Mouse (Mus musculus) kidney, adult 11 months (tissue): ENCODE measurements at regions not wholly inside any gene's neighbourhood (a gene's known extent, or its start where the extent isn't known, plus 50 kb on each side); places are given as distances from the start of the nearest gene placed in this dataset.

ENCODE experiments used
- DNase-seq: peaks from one replicate; pipeline ENCODE4 v3.0.0; 2022

DNA sequence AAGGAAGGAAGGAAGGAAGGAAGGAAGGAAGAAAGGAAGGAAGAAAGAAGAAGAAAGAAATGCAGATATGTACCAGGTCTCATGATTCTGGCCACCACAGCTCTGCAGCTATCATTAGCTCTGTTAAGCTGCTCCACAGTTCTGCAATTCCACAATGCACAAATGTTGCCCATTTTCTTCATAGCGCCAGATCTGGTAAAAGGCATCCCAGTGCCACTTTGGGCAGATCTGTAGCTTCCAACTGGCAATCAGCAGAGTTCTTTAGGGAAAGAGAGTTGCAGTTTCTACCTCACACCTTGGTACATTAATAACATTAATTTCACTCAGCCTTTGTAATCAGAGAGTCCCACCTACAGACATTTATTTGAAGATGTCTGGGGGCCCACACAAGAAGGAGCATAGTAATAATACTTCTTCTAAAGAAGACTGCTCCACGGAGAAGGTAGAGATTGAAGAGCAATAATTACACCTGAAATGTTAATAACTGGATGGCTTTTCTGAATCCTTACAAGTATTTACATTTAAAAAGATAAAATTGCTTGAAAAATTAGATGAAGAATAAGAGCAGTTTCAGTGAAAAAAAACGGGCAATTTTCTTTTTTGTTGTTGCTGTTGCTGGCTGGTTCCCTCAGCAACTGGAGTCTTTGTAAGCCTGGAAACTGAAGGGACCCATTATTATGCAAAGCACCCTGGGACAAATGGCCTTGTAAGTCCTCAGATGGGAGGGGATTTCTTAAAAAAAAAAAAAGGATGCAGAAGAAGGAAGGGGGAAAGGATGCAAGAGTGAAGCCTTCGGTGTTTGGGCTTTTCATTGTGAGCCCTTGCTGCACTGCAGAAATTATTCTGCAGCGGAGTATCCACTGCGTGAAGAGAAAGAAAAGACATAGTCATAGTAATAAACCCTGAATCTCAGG lies 418.1 kb upstream of the Nr5a2 start:
- no peak for DNase-seq

DNA sequence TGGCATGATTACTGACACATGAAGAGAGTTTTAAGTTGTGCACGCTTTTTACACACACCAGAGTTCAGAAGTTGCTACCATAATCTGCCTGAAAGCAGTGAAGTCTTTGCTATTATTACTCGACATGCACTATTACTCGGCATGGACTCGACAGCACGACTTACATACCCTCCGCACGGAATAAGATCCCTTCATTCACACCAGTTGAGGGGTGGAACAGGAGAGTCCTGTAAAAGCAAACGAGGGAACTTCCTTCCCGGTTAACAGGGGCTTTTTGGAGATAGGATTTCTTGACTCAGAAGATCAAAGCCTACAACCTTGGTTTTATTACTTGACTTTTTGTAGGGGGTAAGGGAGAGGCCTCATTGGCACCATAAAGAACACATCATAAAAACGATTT lies 416.4 kb upstream of the Nr5a2 start:
- no peak for DNase-seq

DNA sequence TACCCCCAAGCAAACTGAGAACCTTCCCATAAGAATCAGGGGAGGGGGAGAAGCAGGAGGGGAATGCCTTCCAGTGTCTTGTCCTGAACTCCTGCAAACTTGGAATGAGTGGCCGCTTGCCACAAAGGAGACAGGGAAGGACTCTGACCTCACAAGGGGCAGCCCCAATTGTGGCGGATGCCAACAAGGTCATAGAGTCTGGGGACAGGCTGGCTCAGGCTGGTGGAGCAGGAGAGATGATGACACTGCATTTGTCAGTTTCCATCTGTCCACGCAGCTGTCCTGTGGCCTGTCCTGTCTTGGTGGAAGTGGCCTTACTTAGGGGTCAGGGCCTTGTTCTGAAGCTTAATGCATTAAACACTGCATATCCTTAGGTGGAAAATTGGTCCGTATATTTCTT lies 414.4 kb upstream of the Nr5a2 start:
- no peak for DNase-seq

DNA sequence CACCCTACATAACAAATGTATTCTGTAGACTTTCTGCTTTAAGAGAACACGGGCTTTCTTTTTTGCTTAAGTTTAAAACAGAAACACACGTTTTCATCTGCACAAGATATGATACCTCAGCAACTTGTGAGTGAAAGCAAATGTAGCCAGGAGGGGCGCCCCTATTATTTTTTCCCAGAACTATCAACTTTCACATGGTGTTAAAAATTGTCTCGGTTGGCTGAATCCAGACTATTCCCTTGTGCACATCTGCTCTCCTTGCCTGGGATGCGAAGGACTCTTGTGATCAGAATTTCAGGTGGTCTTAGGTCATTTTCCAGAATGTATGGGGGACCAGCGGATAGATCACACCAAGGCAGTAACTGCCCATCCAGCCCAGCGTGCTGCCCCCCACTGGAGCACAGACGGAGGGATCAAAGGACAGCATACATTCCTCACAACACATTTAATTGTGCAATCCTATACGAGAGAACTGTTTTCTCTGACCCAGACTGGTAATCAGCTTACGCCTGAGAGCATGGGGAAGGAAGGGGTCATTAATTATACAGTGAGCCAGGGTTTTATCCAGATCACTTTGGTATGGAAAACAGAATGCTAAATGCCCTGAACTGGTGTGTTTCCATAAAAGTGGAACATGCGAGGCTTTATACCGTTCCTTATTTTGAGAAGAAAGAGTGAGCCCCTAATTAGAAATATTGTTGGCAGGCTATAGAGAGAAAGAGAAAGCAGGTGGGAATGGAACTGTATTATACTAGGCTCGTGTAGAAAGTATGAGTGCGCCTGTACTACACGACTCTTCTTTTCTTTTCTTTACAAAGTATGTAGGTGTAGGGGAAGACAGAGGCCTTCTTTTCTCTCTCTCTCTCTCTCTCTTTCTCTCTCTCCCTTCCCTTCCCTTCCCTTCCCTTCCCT lies 413.5 kb upstream of the Nr5a2 start:
- DNase-seq = no peak

DNA sequence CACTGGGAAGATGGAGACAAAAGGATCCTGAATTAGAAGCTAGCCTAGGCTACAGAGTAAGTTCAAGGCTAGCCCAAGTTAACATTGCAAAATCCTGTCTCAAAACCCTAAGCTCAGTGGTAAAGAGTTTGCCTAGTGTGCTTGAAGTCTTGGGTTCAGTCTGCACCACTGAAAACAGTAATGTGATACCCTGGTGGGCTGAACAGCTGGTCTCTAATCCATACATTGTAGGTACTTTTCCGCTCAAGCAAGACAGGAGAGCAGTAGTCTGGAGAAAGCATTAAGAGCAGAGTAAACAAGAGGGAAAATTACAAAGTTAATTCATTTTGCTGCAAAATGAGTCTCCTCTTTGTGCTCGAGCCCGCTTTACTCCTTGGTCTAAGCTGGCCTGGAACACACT lies 412.0 kb upstream of the Nr5a2 start:
- DNase-seq = no peak

DNA sequence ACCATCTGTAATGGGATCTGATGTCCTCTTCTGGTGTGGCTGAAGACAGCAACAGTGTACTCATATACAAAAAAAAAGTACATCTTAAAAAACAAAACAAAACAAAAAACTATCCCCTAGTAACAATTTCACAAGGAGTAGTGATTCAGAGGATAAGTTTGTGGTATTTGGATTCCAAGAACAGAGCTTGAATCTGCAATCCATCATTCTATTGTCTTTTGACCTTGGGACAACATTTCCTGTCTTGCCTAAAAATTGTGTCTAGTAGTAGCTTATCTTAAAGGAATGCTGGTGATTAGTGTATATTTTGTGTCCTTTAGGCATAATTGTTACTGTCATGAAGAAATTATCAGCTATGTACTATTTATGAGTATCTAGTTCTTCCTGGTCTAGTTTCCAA lies 404.1 kb upstream of the Nr5a2 start:
- DNase-seq = no peak

DNA sequence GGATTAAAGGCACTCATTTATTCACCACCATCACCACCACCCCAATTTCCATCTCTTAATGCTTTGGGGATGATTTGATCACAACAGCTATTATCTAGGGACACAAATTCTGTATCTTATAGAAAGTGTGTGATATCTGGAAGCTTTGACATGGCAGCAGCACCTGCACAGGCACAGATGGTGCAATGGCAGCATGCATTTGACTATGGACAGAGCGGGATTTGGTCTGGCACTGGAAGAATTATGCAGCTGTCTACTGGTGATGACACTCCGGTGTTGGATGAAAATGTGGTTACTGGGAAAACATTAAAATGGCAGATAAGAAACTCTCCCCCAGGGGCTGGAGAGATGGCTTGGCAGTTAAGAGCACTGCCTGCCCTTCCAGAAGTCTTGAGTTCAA lies 403.7 kb upstream of the Nr5a2 start:
- DNase-seq = no peak

DNA sequence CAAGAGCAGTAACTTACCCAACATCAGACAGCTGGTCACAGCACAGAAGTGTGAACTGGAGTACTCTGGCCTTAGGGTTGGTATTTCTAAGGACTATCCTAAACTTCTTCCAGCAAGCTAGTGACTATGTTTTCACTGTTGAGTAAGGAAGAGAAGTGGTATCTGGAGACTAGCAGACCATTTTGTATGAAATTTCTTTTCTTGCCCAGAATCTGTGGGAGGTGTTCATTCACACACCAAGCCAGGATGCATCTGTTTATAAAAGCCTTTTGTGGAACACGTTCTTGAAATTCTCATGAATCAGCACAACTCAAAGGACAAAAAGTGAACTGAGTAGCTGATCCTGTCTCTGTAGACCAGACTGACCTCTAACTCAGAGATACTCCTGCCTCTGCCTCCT lies 403.3 kb upstream of the Nr5a2 start:
- no peak for DNase-seq

DNA sequence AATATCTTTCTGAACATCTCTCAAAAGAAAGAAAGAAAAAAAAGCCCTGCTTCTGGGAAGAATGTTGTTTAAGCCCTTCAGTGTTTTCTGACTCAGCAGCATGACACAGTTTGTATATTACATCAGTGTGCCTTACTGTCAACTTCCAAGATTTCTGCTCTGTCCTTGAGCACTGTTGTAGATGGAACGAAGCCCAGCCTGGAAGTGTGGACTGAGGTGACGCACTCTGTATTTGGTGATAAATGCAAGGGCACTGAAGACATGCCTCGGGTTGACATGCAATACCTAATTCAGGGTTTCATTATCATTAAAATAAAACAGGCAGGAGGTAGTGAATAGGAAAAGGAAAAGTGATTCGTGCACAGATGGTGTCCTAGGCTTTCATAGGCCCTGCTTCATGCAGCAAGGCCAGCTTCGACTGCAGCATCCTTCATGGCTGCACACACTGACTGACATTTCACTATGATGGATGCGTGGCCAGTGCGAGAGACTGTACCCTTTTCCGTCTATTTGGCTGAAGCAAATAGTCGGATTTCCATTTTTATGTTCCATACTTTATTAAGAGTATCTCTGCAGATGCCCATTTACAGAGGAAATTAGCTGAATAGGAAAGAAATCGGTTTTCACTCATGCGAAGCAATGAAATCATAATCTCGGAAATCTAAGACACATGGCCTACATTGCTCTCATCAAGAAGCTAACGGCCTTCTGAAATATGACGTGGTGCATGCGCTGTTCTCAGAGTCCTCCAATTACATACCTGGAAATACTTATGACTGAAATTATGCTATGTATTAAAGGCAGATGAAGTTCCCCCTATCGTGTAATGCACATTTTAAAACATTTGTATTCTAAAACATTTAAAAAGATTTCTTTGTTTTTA lies 400.7 kb upstream of the Nr5a2 start:
- DNase-seq = no peak

DNA sequence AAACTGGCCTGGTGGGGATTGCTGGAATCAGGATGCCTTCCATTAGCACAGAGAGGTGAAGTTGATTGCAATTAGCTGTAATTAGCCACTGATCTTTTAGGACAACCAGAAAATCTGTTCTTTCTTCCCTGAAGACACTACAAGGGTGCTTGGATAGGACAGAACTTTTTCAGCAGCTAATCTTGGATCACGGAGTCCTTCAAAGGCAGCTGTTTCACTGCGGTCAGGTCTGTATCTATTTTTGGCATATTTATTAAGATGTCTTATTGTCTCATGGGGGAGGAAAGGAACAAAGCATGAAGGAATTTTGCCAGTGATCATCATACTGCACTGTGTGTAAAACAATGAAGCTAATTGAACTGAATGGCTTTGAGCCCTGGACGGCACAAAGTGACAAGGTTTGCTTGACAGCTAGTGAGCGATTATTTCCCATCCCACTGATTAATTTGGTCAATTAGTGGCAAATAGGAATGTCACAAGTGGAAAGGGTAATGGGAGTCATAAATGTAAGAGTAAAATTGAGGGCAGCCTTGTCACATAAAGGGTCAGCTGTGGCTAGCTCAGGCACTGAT lies 395.8 kb upstream of the Nr5a2 start:
- DNase-seq = no peak

DNA sequence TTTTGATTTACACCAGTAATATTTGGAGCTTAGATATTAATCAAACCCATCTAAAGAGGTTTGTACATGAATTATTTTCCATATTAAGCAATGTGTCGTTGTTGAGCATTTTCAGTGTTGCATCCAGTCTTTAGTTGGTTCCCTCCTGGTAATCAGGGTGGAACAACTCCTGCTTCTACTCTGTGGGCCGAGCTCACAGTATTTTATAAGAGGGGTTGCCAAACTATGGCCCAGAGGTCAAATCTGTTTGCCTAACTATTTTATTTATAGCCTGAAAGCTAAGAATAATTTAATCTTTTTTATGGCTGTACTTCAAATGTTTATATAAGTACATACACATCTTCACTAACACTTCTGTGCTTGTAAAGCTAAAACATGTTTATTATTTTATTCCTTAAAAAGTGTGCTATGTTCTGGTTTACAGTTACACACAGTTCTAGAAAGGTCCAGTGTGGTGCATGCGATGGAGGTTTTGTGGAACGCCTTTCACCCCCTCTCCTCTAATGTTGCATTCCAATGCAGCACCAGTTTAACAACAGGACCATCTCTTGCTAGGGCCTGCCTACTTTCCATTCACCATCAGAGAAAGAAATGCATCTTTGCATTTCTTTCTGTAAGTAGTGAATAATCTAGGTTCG lies 392.3 kb upstream of the Nr5a2 start:
- DNase-seq = no peak

DNA sequence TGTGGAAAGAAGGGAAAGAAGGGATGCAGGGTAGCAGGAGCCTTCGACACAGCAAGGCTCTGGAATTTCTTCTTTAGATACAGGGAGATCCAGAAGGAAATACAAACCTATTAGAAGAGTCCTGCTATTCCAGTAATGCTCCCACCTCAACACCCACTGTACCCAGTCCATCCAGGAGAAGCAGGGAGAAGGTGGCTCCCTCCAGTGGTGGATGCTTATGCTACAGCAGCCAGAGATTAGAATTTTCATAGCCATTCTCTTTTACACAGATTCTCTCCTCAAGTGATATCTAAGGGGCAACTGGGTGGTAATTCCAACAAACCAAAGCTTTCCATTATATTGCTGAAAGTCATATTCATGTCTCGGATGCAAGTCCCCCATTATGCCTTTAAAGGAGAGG lies 373.9 kb upstream of the Nr5a2 start:
- DNase-seq = no peak

DNA sequence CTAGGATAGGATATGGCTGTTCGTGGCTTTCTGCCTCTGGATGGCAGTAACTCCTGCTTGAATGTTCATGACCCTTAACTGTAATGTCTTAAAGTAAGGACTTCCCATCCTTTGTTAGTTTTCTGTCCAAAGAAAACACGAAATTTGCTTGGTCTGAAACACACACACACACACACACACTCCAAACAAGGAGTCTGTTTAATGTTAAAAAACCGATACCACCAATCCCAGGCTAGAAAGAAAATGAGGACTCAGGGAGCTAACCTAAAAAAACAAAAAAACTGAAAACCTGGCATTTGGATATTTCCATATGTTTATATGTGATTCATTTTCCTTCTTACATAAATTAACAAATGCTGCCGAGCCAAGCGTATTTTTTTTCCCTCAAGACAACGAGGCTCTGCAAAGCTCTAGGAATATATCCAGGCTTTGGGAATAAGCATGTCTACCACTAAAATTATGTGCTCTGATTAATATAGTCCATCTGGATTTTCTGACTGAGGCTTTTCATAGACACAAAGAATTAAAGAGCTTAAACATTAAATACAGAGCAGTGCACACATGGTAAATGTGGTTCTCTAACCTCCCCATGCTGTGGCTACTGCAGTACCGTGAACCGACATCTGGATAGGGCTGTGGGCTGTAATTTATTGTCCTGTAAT lies 372.0 kb upstream of the Nr5a2 start:
- no peak for DNase-seq

DNA sequence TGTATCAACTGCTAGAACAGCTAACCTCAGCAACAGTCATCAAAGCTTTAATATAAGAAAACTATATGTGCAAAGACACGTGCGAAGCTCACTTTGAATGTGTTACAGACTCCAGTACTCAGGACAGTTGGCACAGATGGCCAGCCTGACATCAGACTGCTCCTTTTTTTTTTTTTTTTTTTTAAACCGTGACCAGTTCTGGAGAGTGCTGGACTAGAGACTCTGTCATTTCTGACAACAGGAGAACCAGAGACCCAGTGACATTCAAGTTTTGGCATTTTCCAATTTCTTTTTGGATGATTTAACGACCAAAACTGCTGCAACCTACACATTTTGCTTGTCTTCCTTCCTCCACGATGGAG lies 371.5 kb upstream of the Nr5a2 start:
- DNase-seq = no peak

DNA sequence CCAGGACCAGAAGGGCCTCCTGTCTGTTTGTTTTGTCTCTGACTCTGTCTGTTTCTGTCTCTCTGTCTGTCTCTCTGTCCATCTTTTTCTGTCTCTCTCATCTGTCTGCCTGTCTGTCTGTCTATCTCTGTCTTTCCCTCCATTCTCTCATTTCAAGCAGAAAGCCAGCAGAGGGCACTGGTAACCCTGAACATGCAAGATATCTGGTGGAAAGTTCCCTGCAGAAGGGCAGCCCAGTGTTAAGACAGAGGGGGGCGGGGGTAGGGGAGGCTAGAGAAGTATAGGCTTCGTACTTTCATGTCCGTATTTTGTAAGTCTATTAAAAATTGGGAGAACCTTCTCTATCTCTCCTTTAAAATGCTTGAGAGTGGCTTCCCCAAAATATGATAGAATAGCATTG lies 370.4 kb upstream of the Nr5a2 start:
- no peak for DNase-seq

DNA sequence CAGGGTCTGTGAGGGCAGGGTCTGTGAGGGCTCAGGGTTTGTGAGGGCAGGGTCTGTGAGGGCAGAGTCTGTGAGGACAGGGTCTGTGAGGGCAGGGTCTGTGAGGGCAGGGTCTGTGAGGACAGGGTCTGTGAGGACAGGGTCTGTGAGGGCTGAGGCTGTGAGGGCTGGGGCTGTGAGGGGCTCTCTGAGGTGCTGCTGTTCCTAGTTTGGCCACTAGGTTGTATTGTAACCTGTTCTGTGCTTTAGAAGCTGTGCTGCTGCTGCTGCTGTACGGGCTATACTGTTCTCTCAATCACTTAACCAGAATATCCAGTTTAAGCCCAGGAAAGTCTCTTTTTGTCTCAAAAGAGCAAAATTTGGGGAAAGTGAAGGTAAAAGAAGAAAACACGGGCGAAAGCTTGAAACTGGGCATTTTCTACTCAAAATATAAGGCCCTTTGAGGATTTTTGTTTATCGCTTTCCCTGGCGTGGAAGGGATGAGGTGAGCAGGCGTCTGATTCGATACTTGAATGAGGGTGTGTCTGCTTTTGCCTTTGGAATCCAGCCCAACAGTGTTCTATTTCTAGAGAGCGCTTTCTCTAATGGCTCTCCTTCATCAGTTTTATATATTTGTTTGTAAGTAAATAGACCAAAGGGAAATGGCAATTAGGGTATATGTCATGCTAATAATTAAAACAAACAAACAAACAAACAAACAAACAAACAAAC lies 363.8 kb upstream of the Nr5a2 start:
- no peak for DNase-seq

DNA sequence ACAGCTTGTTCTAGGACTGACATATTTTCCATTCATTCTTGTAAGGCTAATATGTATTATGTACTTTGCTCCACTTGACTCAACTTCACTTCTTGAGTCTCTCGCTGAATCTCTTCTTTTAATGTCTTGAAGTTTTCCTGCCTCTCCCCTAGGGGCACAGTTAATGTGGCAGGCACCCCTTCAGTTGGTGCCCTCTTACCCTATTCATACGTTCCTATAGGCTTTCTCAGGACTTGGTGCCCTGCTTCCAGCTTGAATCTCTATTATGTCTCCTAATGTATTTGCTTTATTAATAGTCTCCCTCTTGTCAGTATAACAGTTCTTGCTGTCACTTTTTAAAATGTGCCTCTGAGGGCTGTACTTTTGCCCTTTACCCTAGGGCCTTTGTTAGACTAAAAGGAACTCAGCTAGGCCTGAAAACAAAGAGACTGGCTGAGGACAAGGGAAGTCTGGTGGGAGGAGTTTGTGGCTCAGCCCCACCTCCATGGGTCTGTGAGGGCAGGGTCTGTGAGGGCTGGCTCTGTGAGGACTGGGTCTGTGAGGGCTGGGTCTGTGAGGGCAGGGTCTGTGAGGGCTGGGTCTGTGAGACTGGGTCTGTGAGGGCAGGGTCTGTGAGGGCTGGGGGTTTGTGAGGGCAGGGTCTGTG lies 362.9 kb upstream of the Nr5a2 start:
- no peak for DNase-seq

DNA sequence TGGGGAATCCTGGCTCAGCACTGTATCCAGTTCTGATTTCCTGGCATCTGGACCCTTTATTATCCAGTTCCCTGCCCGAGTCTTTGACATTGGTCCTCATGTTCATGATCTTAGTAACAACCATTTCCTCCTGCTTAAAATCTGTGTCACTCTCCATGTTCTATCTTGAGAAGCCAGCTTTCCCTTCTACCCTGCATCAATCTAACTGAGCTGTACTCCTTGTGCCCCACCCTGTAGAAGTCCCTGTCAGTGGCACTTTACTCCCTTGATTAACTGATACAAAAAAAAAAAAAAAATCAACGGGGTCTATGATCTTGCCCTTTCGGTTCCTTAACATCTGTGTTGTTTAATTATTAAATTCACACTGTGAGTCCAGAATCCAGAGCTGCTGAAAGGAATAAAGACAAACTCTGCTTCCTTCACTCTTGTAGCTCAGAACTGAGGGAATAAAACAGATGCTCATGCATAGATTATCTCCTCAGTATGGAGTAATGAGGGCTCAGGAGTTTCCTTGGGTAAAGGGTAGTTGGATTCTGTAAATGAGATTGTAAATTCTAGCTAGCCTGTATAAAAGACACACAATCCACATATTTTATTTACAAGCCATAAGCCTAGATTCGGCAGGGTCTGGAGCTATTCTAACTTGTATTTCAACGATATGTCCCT lies 342.6 kb upstream of the Nr5a2 start:
- DNase-seq = no peak

DNA sequence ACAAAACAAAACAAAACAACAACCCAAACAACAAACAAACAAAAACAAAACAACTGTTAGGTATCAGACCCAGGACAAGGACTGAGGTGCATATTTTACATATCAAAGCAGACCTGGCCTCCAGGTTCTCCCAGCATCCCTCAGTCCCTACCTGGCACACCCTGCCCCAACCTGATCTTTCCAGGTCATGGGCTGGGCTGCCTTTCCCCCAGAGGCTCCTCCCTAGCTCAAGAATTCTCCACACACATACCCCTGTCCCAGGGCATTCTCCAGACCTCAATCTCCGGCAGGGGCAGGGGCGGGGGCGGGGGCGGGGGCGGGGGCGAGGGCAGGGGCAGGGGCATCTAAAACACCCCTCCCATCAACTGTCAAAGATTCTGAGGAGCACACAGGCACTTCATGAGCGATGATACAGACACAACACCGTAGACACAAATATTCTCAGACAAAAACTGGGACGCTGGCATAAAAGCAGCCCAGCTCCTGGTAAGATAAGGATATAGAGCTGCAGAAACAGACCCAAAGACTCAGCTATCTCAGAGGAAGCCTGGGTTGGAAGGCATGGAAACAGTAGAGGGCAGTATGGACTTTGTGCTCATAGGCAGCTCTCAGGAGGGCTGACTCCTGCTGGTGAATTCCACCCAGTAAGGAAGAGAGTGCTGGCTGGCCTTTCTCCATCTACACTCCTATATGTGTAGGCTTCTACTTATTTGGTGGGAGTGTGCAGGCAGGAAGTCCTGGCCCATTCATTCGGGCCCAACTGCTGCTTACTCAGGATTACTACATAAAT lies 337.7 kb upstream of the Nr5a2 start:
- no peak for DNase-seq
